Mouse (Mus musculus) myocyte (in vitro differentiated cells): Measurements from ENCODE around the gene Pdlim1.

Source experiments
- CEBPB ChIP-seq: IDR thresholded peaks from 2 replicates; pipeline ENCODE4 v1.6.1; 2011; ENCODE audit warnings: mild to moderate bottlenecking, moderate library complexity; ENCODE audit not compliant: poor library complexity, insufficient read depth, severe bottlenecking
- E2F4 ChIP-seq: IDR thresholded peaks from one replicate; pipeline ENCODE4 v1.6.1; 2011; ENCODE audit warnings: mild to moderate bottlenecking, control low read depth, moderate library complexity; ENCODE audit not compliant: insufficient read depth
- MAX ChIP-seq: IDR thresholded peaks from one replicate; pipeline ENCODE4 v1.6.1; 2011; ENCODE audit warnings: low read depth, mild to moderate bottlenecking, control low read depth
- MYOD1 ChIP-seq, 3 experiments: IDR thresholded peaks; one replicate each; pipeline ENCODE4 v1.6.1; 2011; ENCODE audit warnings: control low read depth in 2 of 3, low read depth in 2 of 3, mild to moderate bottlenecking in 2 of 3, moderate library complexity in 1 of 3; ENCODE audit not compliant: insufficient read length in 2 of 3, control insufficient read depth in 1 of 3
- POLR2A ChIP-seq: IDR thresholded peaks from one replicate; pipeline ENCODE4 v1.6.1; 2011; ENCODE audit warnings: low read depth, mild to moderate bottlenecking, control low read depth, moderate library complexity; ENCODE audit not compliant: insufficient read length
- REST ChIP-seq: IDR thresholded peaks from one replicate; pipeline ENCODE4 v1.6.1; 2011; ENCODE audit warnings: mild to moderate bottlenecking, control low read depth, moderate library complexity; ENCODE audit not compliant: insufficient read depth, insufficient read length
- SRF ChIP-seq: IDR thresholded peaks from one replicate; pipeline ENCODE4 v1.6.1; 2011; ENCODE audit warnings: low read depth; ENCODE audit not compliant: control insufficient read depth, insufficient read length
- TCF12 ChIP-seq: IDR thresholded peaks from one replicate; pipeline ENCODE4 v1.6.1; 2011; ENCODE audit warnings: mild to moderate bottlenecking, control low read depth; ENCODE audit not compliant: poor library complexity, insufficient read depth, severe bottlenecking
- TCF3 ChIP-seq: IDR thresholded peaks from one replicate; pipeline ENCODE4 v1.6.1; 2011; ENCODE audit warnings: low read depth, control low read depth; ENCODE audit not compliant: insufficient read length
- USF1 ChIP-seq: IDR thresholded peaks from one replicate; pipeline ENCODE4 v1.6.1; 2011; ENCODE audit warnings: low read depth, mild to moderate bottlenecking, control low read depth, moderate library complexity

GRCm38 (mm10) chr19:40275401-40276188 is 4.0 kb upstream of the Pdlim1 start:
- TF ChIP-seq TCF12 (no peak), POLR2A (no peak), CEBPB (no peak), MAX (no peak), E2F4 (no peak), USF1 (no peak), MYOD1 (IDR thresholded peaks at IDR 0.05; ENCODE audit: control insufficient read depth in 1 of 3, insufficient read length in 2 of 3, low read depth in 2 of 3) (no peak), TCF3 (no peak), REST (no peak), SRF (no peak)
